Mouse (Mus musculus): ENCODE results near the gene Fam205a4. TPM values are rescaled to one million over a fixed set of nuclear protein-coding genes. Genes with fewer than 3 reads are reported as not detected.
"Not testable (repeated sequence)": the region's sequence is repeated elsewhere in the genome, so short reads cannot be mapped to it uniquely, and the experiment has no call there.

The Fam205a4 gene
- polyA plus RNA-seq (2012; rRNA removed) = 0.19 and 0.23 TPM in 2 replicates

DNA sequence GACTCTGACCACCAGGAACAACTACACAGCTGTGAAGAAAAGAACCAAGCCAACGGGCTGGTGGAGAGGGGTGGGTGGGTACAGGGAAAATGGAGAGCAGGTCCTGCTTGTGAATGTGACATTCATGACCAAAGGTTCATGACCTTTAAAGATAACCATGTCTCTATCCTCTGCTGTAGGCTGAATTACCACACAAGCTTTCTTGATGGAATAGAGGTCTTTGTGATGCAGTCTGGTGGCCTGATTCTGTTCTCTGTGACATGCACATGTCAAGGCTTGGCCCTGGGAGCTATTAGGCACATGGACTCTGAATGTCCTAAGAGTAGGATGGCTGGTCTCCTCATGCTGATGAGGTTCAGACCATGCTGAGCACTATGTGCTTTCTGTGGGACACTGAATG is at the start of gene Fam205a4:
TSS of gene Fam205a4 (plus strand) at position 301 of the 400 bp plus-strand sequence.
- not testable (repeated sequence) for H3K4me3 ChIP-seq (ENCODE audit: insufficient read depth, low read depth, low read length); H3K36me3 ChIP-seq (ENCODE audit: control insufficient read depth, insufficient read depth, low read length); DNase-seq; H3K27ac ChIP-seq (ENCODE audit: insufficient read depth, low read depth, low read length); H3K4me1 ChIP-seq (ENCODE audit: control insufficient read depth, insufficient read depth, low read length); H3K27me3 ChIP-seq (replicated peaks; ENCODE audit: control insufficient read depth, insufficient read depth, low read length)
- no CpG with 5 or more reads among the region's 1 CpGs for whole genome bisulfite sequencing

DNA sequence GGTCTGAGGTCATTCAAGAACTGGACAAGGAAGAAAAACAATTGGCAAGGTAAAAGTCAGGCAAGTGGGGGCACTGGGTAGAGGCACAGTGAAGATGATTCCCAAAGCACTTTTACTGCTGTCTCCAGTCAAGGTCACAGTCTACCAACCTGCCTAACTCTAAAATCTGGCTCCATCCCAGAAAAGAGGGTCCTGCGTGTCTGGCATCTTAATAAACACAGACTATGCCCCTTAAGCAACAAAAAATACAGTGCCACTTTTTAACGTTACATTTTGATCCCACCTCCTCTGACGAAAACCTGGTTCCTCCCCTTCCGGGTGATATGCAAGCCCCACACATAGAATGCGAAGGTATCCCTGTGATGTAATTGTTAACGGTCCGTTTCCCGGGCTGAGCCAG is 24.6 kb upstream of the Fam205a4 start, which contains the start of gene Gm20878:
TSS of gene Gm20878 (plus strand) at position 301 of the 400 bp plus-strand sequence.
- WGBS = no CpG with 5 or more reads among the region's 8 CpGs
- not testable (repeated sequence) for H3K36me3 ChIP-seq (ENCODE audit: control insufficient read depth, insufficient read depth, low read length); DNase-seq; H3K4me3 ChIP-seq (ENCODE audit: insufficient read depth, low read depth, low read length); H3K4me1 ChIP-seq (ENCODE audit: control insufficient read depth, insufficient read depth, low read length); H3K27ac ChIP-seq (ENCODE audit: insufficient read depth, low read depth, low read length); H3K27me3 ChIP-seq (replicated peaks; ENCODE audit: control insufficient read depth, insufficient read depth, low read length)

Other genes with a start within 250 kb of the Fam205a4 start
- 76.0 and 92.6 TPM in 2 replicates for gene Dctn3, start 242.9 kb upstream of the Fam205a4 start, polyA plus RNA-seq (2012; rRNA removed)
- gene Arid3c, start 234.9 kb upstream of the Fam205a4 start, polyA plus RNA-seq (2012; rRNA removed) = not detected in 2 replicates
- gene Galt, start 210.8 kb upstream of the Fam205a4 start, polyA plus RNA-seq (2012; rRNA removed) = 162 and 175 TPM in 2 replicates
- 60.6 and 69.7 TPM in 2 replicates for gene Sigmar1, start 209.9 kb upstream of the Fam205a4 start, polyA plus RNA-seq (2012; rRNA removed)
- 49.2 and 54.0 TPM in 2 replicates for gene Ccl27a, start 191.8 kb upstream of the Fam205a4 start, polyA plus RNA-seq (2012; rRNA removed)
- 5.1 and 7.9 TPM in 2 replicates for gene Gm21541, start 62.4 kb upstream of the Fam205a4 start, polyA plus RNA-seq (2012; rRNA removed)
- 1.4 and 2.1 TPM in 2 replicates for gene Gm20878, start 24.5 kb upstream of the Fam205a4 start, polyA plus RNA-seq (2012; rRNA removed)
- 0.05 TPM in 1 of 2 replicates, not detected in the other for gene Gm21093, start 68.7 kb downstream of the Fam205a4 start, polyA plus RNA-seq (2012; rRNA removed)
- gene Gm3893, start 125.1 kb downstream of the Fam205a4 start, polyA plus RNA-seq (2012; rRNA removed) = not detected in 2 replicates
- not detected in 2 replicates for gene Gm13304, start 148.8 kb downstream of the Fam205a4 start, polyA plus RNA-seq (2012; rRNA removed)
- 1.2 TPM in 1 of 2 replicates, not detected in the other for gene Gm13306, start 187.4 kb downstream of the Fam205a4 start, polyA plus RNA-seq (2012; rRNA removed)
- 0.08 and 0.27 TPM in 2 replicates for gene Gm13305, start 202.5 kb downstream of the Fam205a4 start, polyA plus RNA-seq (2012; rRNA removed)